Mouse (Mus musculus) liver, adult 2 months (tissue): ENCODE data around the gene Snai3. TPM values are rescaled to one million over a fixed set of nuclear protein-coding genes. Genes with fewer than 3 reads are reported as not detected.

Source experiments
- DNase-seq: peaks from one replicate; pipeline ENCODE4 v3.0.0-alpha.2; 2011; ENCODE audit warnings: low read depth, low spot score; ENCODE audit errors: extremely low read depth
- H3K27ac ChIP-seq: fragments of 200-500 bp; replicated peaks from 2 replicates; pipeline ENCODE4 v1.5.1; 2012; ENCODE audit warnings: low read depth, mild to moderate bottlenecking, control low read depth, inconsistent platforms, low read length; ENCODE audit not compliant: insufficient read depth
- H3K27me3 ChIP-seq: fragments of 200-500 bp; 2 replicates; pipeline ENCODE4 v1.6.1; 2012; ENCODE audit warnings: mild to moderate bottlenecking, moderate library complexity, low read length, inconsistent platforms; ENCODE audit not compliant: control insufficient read depth, insufficient read depth
- H3K36me3 ChIP-seq: fragments of 200-500 bp; 2 replicates; pipeline ENCODE4 v1.6.1; 2012; ENCODE audit warnings: low read length, inconsistent platforms; ENCODE audit not compliant: control insufficient read depth, insufficient read depth
- H3K4me1 ChIP-seq: fragments of 200-500 bp; 2 replicates; pipeline ENCODE4 v1.6.1; 2011; ENCODE audit warnings: low read length; ENCODE audit not compliant: control insufficient read depth, insufficient read depth
- H3K4me3 ChIP-seq: fragments of 200-500 bp; 2 replicates; pipeline ENCODE4 v1.5.1; 2011; ENCODE audit warnings: low read depth, mild to moderate bottlenecking, control low read depth, low read length, moderate library complexity; ENCODE audit not compliant: insufficient read depth
- H3K79me2 ChIP-seq: fragments of 200-500 bp; 2 replicates; pipeline ENCODE4 v1.6.1; 2012; ENCODE audit warnings: inconsistent platforms, mild to moderate bottlenecking, low read length, moderate library complexity; ENCODE audit not compliant: control insufficient read depth, insufficient read depth
- H3K9ac ChIP-seq: fragments of 200-500 bp; 2 replicates; pipeline ENCODE4 v1.6.1; 2012; ENCODE audit warnings: low read depth, mild to moderate bottlenecking, control low read depth, inconsistent platforms, low read length
- CTCF ChIP-seq: fragments of 200-500 bp; IDR thresholded peaks from 2 replicates; pipeline ENCODE4 v1.5.1; 2011; ENCODE audit warnings: low read depth, low read length, control low read depth
- POLR2A ChIP-seq: fragments of 200-500 bp; IDR thresholded peaks from 2 replicates; pipeline ENCODE4 v1.6.1; 2011; ENCODE audit warnings: low read length, control low read depth; ENCODE audit not compliant: insufficient read depth; ENCODE audit errors: extremely low read depth
- WGBS: fragments of 180-500 bp; shearing (Covaris S2); methylation state at CpG from one replicate; pipeline ENCODE4 v1.1.7; 2018; 5-methylcytosine and 5-hydroxymethylcytosine counted together
- polyA plus RNA-seq: library from polyadenylated mRNA; depleted of rRNA; stranded (reverse); fragments of >200 nt; gene quantifications from 2 replicates; pipeline ENCODE4 v1.2.3, GENCODE M21; 2012
- total RNA-seq: library from RNA; depleted of rRNA; stranded (reverse); fragments of >200 nt; gene quantifications from 2 replicates; pipeline ENCODE4 v1.2.3, GENCODE M21; 2014

Gene Snai3
- total and polyA plus RNA-seq, 2 experiments: 0.44 TPM; not detected in 1

DNA sequence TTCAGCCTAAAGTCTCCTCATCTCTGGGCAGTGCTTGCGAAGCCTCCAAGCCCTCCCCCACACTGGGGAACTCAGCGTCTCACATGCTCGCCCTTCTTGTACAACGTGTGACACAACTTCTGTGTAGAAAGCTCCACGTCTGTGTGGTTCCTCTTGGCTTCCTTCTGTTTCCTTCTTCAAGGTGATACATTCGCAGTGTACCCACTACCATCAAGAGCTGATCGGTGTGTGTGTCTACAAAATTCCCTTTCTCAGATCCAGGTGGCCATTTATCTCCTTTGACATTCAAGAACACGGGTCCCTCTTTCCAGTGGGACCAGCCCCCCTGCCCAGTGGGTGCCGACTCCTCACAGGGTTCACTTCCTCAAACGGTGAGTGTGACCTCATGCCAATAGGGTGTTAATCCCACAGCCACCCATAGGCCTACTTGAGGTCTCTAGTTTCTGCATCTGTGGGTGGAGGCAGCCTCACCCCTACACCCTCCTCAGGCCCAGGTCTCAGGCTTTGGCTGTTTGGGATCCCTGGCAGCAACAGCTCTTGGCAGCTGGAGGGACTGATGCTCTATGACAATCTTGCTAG lies 30.4 kb downstream of the Snai3 start:
- H3K4me3 ChIP-seq: no peak overlapping the region
- peak; percentile 38 for DNase-seq
- TF ChIP-seq POLR2A: no peak
- TF ChIP-seq CTCF: no peak

DNA sequence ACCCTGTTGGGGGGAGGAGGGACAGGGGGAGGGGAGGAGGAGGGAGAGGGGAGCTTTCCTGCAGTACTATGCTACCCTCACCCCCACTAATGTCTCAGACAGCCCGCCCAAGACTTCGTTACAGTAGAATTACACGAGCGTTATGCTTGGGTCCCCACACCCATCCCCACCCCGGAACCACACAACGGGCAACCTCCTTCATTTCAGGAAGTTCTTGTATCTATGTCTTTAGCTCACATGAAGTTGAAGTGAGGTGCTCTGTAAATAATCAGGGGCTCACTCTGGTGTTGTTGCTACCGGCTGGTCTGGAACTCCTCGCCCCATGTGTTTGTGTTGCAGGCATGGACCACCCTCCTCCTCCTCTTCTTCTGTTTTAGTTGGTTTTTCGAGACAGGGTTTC lies 32.4 kb downstream of the Snai3 start:
- H3K36me3 ChIP-seq: no peaks in the 10 kb centered on the region
- no peaks in the 10 kb centered on the region for H3K4me1 ChIP-seq
- no peaks in the 10 kb centered on the region for H3K27me3 ChIP-seq
- no peak for TF ChIP-seq POLR2A
- no peaks in the 10 kb centered on the region for H3K79me2 ChIP-seq
- no peak overlapping the region for H3K4me3 ChIP-seq
- DNase-seq: no peak
- WGBS: 87% methylated on average over 9 of the region's 9 CpGs
- H3K27ac ChIP-seq: no peak overlapping the region
- H3K9ac ChIP-seq: no peak overlapping the region

More for the DNA sequence above, 30.4 kb downstream of the Snai3 start:
- H3K27ac ChIP-seq: 0 out of 2 replicates have a peak overlapping the region, but pooled peaks have one; percentile 7
- 79% methylated on average over 10 of the region's 10 CpGs for WGBS
- no peaks in the 10 kb centered on the region for H3K79me2 ChIP-seq
- H3K4me1 ChIP-seq: no peaks in the 10 kb centered on the region
- H3K36me3 ChIP-seq: peaks cover 1% of the 10 kb centered on the region
- H3K9ac ChIP-seq: no peak overlapping the region
- H3K27me3 ChIP-seq: no peaks in the 10 kb centered on the region

DNA sequence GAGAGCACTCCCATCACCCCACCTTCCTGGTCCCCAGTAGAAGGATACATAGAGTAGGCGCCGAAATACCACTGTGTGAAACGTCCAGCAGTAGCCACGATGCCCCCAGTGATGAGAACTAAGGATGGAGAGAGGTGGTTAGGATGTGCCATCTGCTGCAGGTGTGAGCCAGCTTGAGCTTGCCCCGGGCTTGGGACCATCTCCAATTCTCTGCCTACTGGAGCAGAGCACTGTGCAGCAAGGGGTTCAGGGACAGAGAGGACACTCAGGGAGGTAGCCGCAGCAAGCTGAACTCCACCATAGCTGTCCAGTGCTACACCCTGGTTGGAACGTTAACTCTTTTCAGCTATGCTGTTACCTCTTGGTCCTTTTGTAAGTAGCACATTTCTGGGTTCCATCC lies 32.9 kb downstream of the Snai3 start:
- no peak for TF ChIP-seq POLR2A
- TF ChIP-seq CTCF: no peak
- Histone ChIP-seq H3K27me3 (no peaks in the 10 kb centered on the region), H3K27ac (no peak overlapping the region), H3K36me3 (no peaks in the 10 kb centered on the region), H3K4me1 (no peaks in the 10 kb centered on the region), H3K79me2 (no peaks in the 10 kb centered on the region), H3K9ac (no peak overlapping the region), H3K4me3 (no peak overlapping the region)
- WGBS: 94% methylated on average over 7 of the region's 7 CpGs
- no peak for DNase-seq

DNA sequence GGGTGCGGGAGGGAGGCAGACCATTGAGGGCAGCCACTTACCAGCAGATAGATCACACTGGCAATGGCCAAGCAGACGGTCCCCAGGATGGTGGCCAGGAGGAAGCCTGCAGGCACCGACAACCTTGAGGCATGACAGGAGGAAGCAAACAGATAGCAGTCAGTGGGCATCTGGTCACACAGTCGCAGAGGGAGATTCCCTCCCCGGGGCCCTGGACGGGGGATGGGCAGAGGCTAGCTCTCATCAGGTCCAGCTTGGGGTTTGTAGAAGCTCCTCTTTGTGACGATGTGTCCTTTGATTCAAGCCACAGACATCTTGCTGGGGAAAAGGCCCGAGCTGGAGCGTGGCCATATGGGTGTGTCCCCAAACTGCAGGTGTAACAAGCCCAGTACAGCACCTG lies 34.4 kb downstream of the Snai3 start:
- no peak overlapping the region for H3K9ac ChIP-seq
- H3K4me1 ChIP-seq: no peaks in the 10 kb centered on the region
- no peaks in the 10 kb centered on the region for H3K79me2 ChIP-seq
- H3K36me3 ChIP-seq: no peaks in the 10 kb centered on the region
- H3K4me3 ChIP-seq: no peak overlapping the region
- H3K27me3 ChIP-seq: no peaks in the 10 kb centered on the region
- TF ChIP-seq POLR2A (no peak), CTCF (no peak)
- 72% methylated on average over 9 of the region's 9 CpGs for WGBS
- no peak overlapping the region for H3K27ac ChIP-seq
- no peak for DNase-seq

DNA sequence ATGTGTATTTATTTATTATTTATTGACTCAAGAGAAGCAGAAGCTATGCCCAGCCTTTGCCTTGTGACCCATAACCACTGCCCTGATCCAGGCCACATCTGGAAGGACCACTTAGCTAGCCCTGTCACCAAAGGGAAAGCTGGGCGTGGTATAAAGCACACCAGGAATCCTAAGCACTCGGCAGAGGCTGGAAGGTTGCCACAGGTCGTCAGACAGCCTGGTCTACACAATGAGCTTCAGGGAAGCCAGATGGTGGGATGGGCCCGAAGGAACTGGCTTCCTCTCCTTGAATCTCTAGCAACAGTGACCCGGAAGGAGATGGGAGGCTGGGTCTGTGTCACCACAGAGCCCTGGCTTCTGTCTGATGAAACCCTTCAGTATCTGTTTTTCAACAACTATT lies 36.9 kb downstream of the Snai3 start:
- Histone ChIP-seq H3K4me3 (no peak overlapping the region), H3K36me3 (no peaks in the 10 kb centered on the region), H3K79me2 (no peaks in the 10 kb centered on the region), H3K27me3 (no peaks in the 10 kb centered on the region), H3K27ac (no peak overlapping the region), H3K9ac (no peak overlapping the region), H3K4me1 (no peaks in the 10 kb centered on the region)
- 59% methylated on average over 5 of the region's 5 CpGs for WGBS
- DNase-seq: no peak
- TF ChIP-seq POLR2A (no peak), CTCF (no peak)

DNA sequence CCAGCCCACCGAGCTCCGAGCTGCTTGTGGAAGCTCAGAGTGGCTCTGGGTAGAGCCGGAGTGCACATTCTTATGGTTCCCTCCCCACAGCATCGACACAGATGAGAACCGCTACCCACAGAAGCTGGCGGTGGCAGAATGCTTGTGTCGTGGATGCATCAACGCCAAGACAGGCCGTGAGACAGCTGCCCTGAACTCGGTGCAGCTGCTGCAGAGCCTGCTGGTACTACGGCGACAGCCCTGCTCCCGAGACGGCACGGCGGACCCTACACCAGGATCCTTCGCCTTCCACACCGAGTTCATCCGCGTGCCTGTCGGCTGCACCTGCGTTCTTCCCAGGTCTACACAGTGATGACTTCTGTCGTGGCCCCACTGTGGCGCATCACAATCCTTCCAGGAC lies 37.3 kb downstream of the Snai3 start:
- H3K27ac ChIP-seq: no peak overlapping the region
- no peaks in the 10 kb centered on the region for H3K79me2 ChIP-seq
- no peak overlapping the region for H3K4me3 ChIP-seq
- no peak for DNase-seq
- WGBS: 93% methylated on average over 24 of the region's 24 CpGs
- no peaks in the 10 kb centered on the region for H3K36me3 ChIP-seq
- TF ChIP-seq POLR2A (no peak), CTCF (no peak)
- no peaks in the 10 kb centered on the region for H3K27me3 ChIP-seq
- no peak overlapping the region for H3K9ac ChIP-seq
- H3K4me1 ChIP-seq: no peaks in the 10 kb centered on the region
